In genomic region chr6:90933656-90934055, GRCm38 (mm10) we compare ENCODE assay signal across 30 mouse cellular contexts.
"Had no signal": no experiment of that assay in that cellular context is flagged by ENCODE, and none has a peak within 500 bp of the region (broad histone marks: within the 10 kb centered on the region; RNA-seq: fewer than 3 reads in every experiment).

No protein-coding gene starts in this region.

- H3K4me3 ChIP-seq: heart, embryonic 12.5 days; heart, embryonic 13.5 days; heart, embryonic 15.5 days; hindbrain, embryonic 10.5 days; hindbrain, embryonic 12.5 days; hindbrain, embryonic 13.5 days; hindbrain, embryonic 15.5 days; intestine, embryonic 15.5 days; kidney, embryonic 15.5 days; layer of hippocampus, adult 2 months; left cerebral cortex, adult 2 months had no signal

- H3K27ac ChIP-seq: heart, embryonic 13.5 days; heart, embryonic 15.5 days; hindbrain, embryonic 10.5 days; hindbrain, embryonic 12.5 days; hindbrain, embryonic 13.5 days; hindbrain, embryonic 14.5 days; hindbrain, embryonic 15.5 days; hindbrain, postnatal 0 days; intestine, embryonic 15.5 days; kidney, embryonic 15.5 days; kidney, postnatal 0 days; layer of hippocampus, adult 2 months; left cerebral cortex, adult 2 months had no signal

- DNase-seq: heart, postnatal 10 days; heart, postnatal 14 days; heart, postnatal 36 days; heart, postnatal 4 days; kidney, adult 11 months; kidney, adult 18-20 months; kidney, adult 2 months; kidney, adult 8-10 months; kidney, adult 9 months; kidney, postnatal 10 days; kidney, postnatal 14 days; kidney, postnatal 25 days; kidney, postnatal 36 days; kidney, postnatal 4 days; layer of hippocampus, adult 9-11 months; layer of hippocampus, postnatal 36 days had no signal
